Mouse (Mus musculus) testis, adult 2 months (tissue): Measurements from ENCODE around the gene Trmt5. TPM values are rescaled to one million over a fixed set of nuclear protein-coding genes. Genes with fewer than 3 reads are reported as not detected.

Experiments used
- H3K27ac ChIP-seq: fragments of 200-500 bp; 2 replicates; pipeline ENCODE4 v1.5.1; 2012; ENCODE audit warnings: low read depth, low read length; ENCODE audit not compliant: control insufficient read depth, insufficient read depth
- H3K27me3 ChIP-seq: fragments of 200-500 bp; 2 replicates; pipeline ENCODE4 v1.6.1; 2012; ENCODE audit warnings: mild to moderate bottlenecking, low read length, moderate library complexity; ENCODE audit not compliant: control insufficient read depth, insufficient read depth
- H3K36me3 ChIP-seq: fragments of 200-500 bp; 2 replicates; pipeline ENCODE4 v1.6.1; 2012; ENCODE audit warnings: mild to moderate bottlenecking, low read length; ENCODE audit not compliant: control insufficient read depth, insufficient read depth
- H3K4me1 ChIP-seq: fragments of 200-500 bp; 2 replicates; pipeline ENCODE4 v1.6.1; 2012; ENCODE audit warnings: low read length; ENCODE audit not compliant: control insufficient read depth, insufficient read depth
- H3K4me3 ChIP-seq: fragments of 200-500 bp; 2 replicates; pipeline ENCODE4 v1.5.1; 2012; ENCODE audit warnings: low read depth, mild to moderate bottlenecking, low read length, moderate library complexity, mixed read lengths; ENCODE audit not compliant: control insufficient read depth
- CTCF ChIP-seq: fragments of 200-500 bp; IDR thresholded peaks from 2 replicates; pipeline ENCODE4 v1.5.1; 2012; ENCODE audit warnings: low read depth, mild to moderate bottlenecking, inconsistent platforms, low read length, moderate library complexity; ENCODE audit not compliant: control insufficient read depth, insufficient read depth, insufficient replicate concordance
- POLR2A ChIP-seq: fragments of 200-500 bp; IDR thresholded peaks from 2 replicates; pipeline ENCODE4 v1.6.1; 2012; ENCODE audit warnings: low read depth, mild to moderate bottlenecking, inconsistent platforms, low read length, moderate library complexity; ENCODE audit not compliant: control insufficient read depth
- polyA plus RNA-seq: library from polyadenylated mRNA; depleted of rRNA; stranded (reverse); fragments of >200 nt; gene quantifications from 2 replicates; pipeline ENCODE4 v1.2.3, GENCODE M21; 2012

Gene Trmt5
- polyA plus RNA-seq, 1 experiment: 6.6 TPM

DNA sequence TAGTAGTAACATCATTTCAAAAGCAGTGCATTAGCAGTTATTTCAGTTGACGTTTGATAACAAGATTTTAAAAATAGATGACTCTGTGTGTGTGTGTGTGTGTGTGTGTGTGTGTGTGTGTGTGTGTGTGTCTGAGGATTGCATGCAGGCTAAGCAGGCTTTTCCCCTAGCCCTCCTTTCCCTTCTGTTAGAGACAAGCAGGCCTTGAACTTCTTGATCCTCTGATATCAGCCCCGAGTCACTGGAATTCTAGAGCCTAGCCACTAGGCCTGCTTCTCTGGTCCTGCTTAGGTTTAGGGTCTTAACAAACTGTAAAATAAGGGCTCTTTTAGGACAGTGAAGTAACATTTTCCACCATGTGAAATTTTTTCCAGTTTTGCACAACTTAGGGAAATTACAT lies 38.7 kb upstream of the Trmt5 start:
- TF ChIP-seq CTCF: no peak
- no peak for TF ChIP-seq POLR2A
- no peaks in the 10 kb centered on the region for H3K4me1 ChIP-seq
- no peaks in the 10 kb centered on the region for H3K36me3 ChIP-seq
- H3K27ac ChIP-seq: no peak overlapping the region
- H3K27me3 ChIP-seq: no peaks in the 10 kb centered on the region
- no peak overlapping the region for H3K4me3 ChIP-seq

- H3K27ac ChIP-seq: no peak overlapping the region
- H3K4me3 ChIP-seq: no peak overlapping the region
Observed at GRCm38 (mm10) chr12:73324742-73325141, 38.2 kb upstream of the Trmt5 start.

GRCm38 (mm10) chr12:73324180-73324586 lies 37.7 kb upstream of the Trmt5 start:
- Histone ChIP-seq H3K27ac (no peak overlapping the region), H3K4me1 (no peaks in the 10 kb centered on the region), H3K27me3 (no peaks in the 10 kb centered on the region), H3K4me3 (no peak overlapping the region), H3K36me3 (no peaks in the 10 kb centered on the region)
- TF ChIP-seq CTCF (no peak), POLR2A (no peak)

More at GRCm38 (mm10) chr12:73324742-73325141, 38.2 kb upstream of the Trmt5 start:
- Histone ChIP-seq H3K36me3 (no peaks in the 10 kb centered on the region), H3K27me3 (no peaks in the 10 kb centered on the region), H3K4me1 (no peaks in the 10 kb centered on the region)
- TF ChIP-seq CTCF (peak; percentile 25; the same call in 1 of the 2 replicates), POLR2A (no peak)

GRCm38 (mm10) chr12:73317706-73318686 lies 31.5 kb upstream of the Trmt5 start:
- Histone ChIP-seq H3K4me3 (no peak overlapping the region), H3K27ac (no peak overlapping the region), H3K36me3 (no peaks in the 10 kb centered on the region), H3K4me1 (no peaks in the 10 kb centered on the region), H3K27me3 (no peaks in the 10 kb centered on the region)
- TF ChIP-seq POLR2A (no peak), CTCF (no peak)

DNA sequence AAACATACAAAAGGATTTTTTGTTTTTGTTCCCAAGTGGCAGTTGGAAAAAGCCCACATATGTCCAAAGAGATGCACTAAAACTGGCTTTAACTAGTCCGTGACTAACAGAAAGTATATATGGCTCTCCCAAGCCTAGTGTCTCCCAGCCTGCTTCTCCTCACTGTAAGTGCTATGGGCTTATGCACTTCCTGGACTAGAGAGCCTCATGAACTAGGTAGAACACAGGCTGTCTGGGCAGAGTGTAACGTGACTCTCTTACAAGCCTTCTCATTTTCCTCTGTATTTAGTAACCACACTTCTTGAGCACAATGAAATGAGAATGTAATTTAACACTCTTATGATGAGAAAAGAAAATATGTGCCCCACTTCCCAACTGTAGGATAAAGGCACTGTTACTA lies 22.2 kb upstream of the Trmt5 start:
- Histone ChIP-seq H3K27me3 (no peaks in the 10 kb centered on the region), H3K4me3 (no peak overlapping the region), H3K36me3 (no peaks in the 10 kb centered on the region; the same call in 1 of the 2 replicates), H3K27ac (no peak overlapping the region), H3K4me1 (no peaks in the 10 kb centered on the region)
- TF ChIP-seq POLR2A: no peak
- TF ChIP-seq CTCF: no peak

DNA sequence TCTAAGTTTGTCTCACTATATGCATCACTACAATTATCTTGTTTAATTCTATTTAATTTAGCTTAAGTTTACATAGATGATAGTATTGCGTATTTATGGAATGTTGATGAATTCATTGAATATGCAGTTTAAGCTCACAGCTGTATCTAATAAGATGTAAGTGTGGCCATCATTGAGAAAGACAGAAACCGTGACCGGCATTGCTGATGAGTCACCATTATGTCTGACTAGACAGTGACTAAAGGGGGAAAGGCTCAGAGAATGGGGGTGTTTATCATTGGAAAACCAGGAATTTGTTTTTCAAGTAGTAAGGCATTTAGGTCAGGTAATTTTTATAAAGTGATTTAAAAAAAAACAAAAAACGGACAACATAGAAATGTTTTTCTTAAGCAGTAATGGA lies 21.2 kb upstream of the Trmt5 start:
- Histone ChIP-seq H3K27ac (no peak overlapping the region), H3K4me1 (no peaks in the 10 kb centered on the region), H3K4me3 (no peak overlapping the region), H3K27me3 (no peaks in the 10 kb centered on the region), H3K36me3 (no peaks in the 10 kb centered on the region; the same call in 1 of the 2 replicates)
- TF ChIP-seq POLR2A (no peak), CTCF (no peak)

- H3K27me3 ChIP-seq: no peaks in the 10 kb centered on the region
- H3K4me1 ChIP-seq: no peaks in the 10 kb centered on the region
- H3K36me3 ChIP-seq: no peaks in the 10 kb centered on the region; the same call in 1 of the 2 replicates
- no peak overlapping the region for H3K4me3 ChIP-seq
- TF ChIP-seq CTCF (no peak), POLR2A (no peak)
- no peak overlapping the region for H3K27ac ChIP-seq
Observed at GRCm38 (mm10) chr12:73304636-73305035, 18.1 kb upstream of the Trmt5 start.
